Mouse (Mus musculus) ES-E14 (cell line): Measurements from ENCODE around the gene Atg5. TPM values are rescaled to one million over a fixed set of nuclear protein-coding genes. Genes with fewer than 3 reads are reported as not detected.
"Not testable (repeated sequence)": the region's sequence is repeated elsewhere in the genome, so short reads cannot be mapped to it uniquely, and the experiment has no call there.

Source experiments
- DNase-seq: peaks from one replicate; pipeline ENCODE4 v3.0.0-alpha.2; 2013; ENCODE audit warnings: low read depth, low spot score
- H3K27ac ChIP-seq: 2 replicates; pipeline ENCODE4 v1.5.1; 2012; ENCODE audit warnings: low read depth, mild to moderate bottlenecking, low read length, moderate library complexity, mixed read lengths; ENCODE audit not compliant: poor library complexity, insufficient read depth, severe bottlenecking
- H3K36me3 ChIP-seq: 2 replicates; pipeline ENCODE4 v1.6.1; 2012; ENCODE audit warnings: mild to moderate bottlenecking, low read length, moderate library complexity, mixed read lengths; ENCODE audit not compliant: control insufficient read depth, poor library complexity, insufficient read depth, severe bottlenecking
- H3K4me1 ChIP-seq, 2 experiments: fragments of 150-350 bp in 1 of 2; sonication (generic) in 1 of 2; 2 replicates each; pipeline ENCODE4 v1.6.1; 2012; ENCODE audit warnings: low read length in 2 of 2, mild to moderate bottlenecking in 1 of 2, mixed read lengths in 1 of 2; ENCODE audit not compliant: control insufficient read depth in 2 of 2, insufficient read depth in 2 of 2, poor library complexity in 1 of 2
- H3K4me3 ChIP-seq, 2 experiments: fragments of 150-350 bp in 1 of 2; sonication (generic) in 1 of 2; 2 replicates each; pipeline ENCODE4 v1.5.1; 2012; ENCODE audit warnings: low read length in 2 of 2, low read depth in 1 of 2, mild to moderate bottlenecking in 1 of 2, mixed read lengths in 1 of 2; ENCODE audit not compliant: insufficient read depth in 1 of 2, poor library complexity in 1 of 2, severe bottlenecking in 1 of 2
- H3K9ac ChIP-seq: 2 replicates; pipeline ENCODE4 v1.6.1; 2012; ENCODE audit warnings: low read depth, mild to moderate bottlenecking, low read length, mixed read lengths; ENCODE audit not compliant: poor library complexity, insufficient read depth, severe bottlenecking
- H3K9me3 ChIP-seq: fragments of 150-350 bp; sonication (generic); 2 replicates; pipeline ENCODE4 v1.6.1; 2012; ENCODE audit warnings: low read depth, mild to moderate bottlenecking, low read length; ENCODE audit not compliant: control insufficient read depth, insufficient read depth
- CHD2 ChIP-seq: IDR thresholded peaks from 2 replicates; pipeline ENCODE4 v1.6.1; 2014; ENCODE audit warnings: mild to moderate bottlenecking, low read depth, low read length, inconsistent platforms
- HCFC1 ChIP-seq: IDR thresholded peaks from 2 replicates; pipeline ENCODE4 v1.6.1; 2012; ENCODE audit warnings: low read length, inconsistent platforms, borderline replicate concordance; ENCODE audit not compliant: insufficient read depth
- MAFK ChIP-seq: IDR thresholded peaks from 2 replicates; pipeline ENCODE4 v1.6.1; 2014; ENCODE audit warnings: mild to moderate bottlenecking, low read depth, low read length, inconsistent platforms; ENCODE audit not compliant: insufficient read depth
- ZC3H11A ChIP-seq: IDR thresholded peaks from 2 replicates; pipeline ENCODE4 v1.6.1; 2012; ENCODE audit warnings: low read depth, mild to moderate bottlenecking, inconsistent platforms, low read length, borderline replicate concordance
- ZNF384 ChIP-seq: IDR thresholded peaks from 2 replicates; pipeline ENCODE4 v1.6.1; 2012; ENCODE audit warnings: low read depth, low read length, inconsistent platforms
- in situ Hi-C, 2 experiments: fragments of 600-800 bp; cut with MboI; formaldehyde crosslinking; loops; one replicate each; pipeline ENCODE4 v1.15.1; 2025; ENCODE audit warnings: low sequenced_read_pairs in 2 of 2, inconsistent platforms in 1 of 2; ENCODE audit not compliant: unreplicated experiment in 2 of 2
- total RNA-seq: library from RNA; depleted of rRNA; stranded (reverse); fragments of 300-350 nt; gene quantifications from 2 replicates; pipeline ENCODE4 v1.2.3, GENCODE M21; 2012; rRNA removed

Gene Atg5
- total RNA-seq = 16.0 and 22.5 TPM in 2 replicates

GRCm38 (mm10) chr10:44268145-44268860 lies at the start of gene Atg5:
Gene Atg5, plus strand, starts transcription at chr10:44268358.
- DNase-seq = peak; percentile 97
- in situ Hi-C loops = no loop called here

DNA sequence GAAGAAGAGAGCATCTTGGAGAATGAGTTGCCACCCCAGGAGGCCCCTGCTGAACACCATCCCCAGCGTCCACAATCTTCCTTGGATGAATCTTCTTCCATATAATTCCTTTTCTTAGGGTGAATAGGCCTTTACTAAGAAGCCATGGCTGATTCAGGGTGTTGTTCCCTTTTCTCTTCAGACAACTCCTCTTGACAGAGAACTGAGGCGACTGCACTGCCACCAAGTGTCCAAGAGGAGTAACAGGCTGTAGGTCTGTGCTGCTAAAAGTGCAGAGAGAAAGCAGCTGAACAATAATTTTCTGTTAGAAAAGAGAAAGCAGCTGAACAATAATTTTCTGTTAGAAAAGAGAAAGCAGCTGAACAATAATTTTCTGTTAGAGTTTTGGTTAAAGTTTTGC lies 49.1 kb upstream of the Atg5 start:
- DNase-seq, H3K27ac ChIP-seq, in situ Hi-C loops, H3K36me3 ChIP-seq, H3K9ac ChIP-seq, H3K4me3 ChIP-seq, H3K9me3 ChIP-seq, H3K4me1 ChIP-seq: not testable (repeated sequence)

More at GRCm38 (mm10) chr10:44268145-44268860, at the start of gene Atg5:
- H3K4me1 ChIP-seq = peaks cover 0 to 10% of the 10 kb centered on the region in 2 experiments; a peak in 1 of 4 replicates
- H3K27ac ChIP-seq = peak within 1 kb of the TSS; percentile 94
- H3K36me3 ChIP-seq = no peaks in the 10 kb centered on the region
- TF ChIP-seq HCFC1 (peak; percentile 84), CHD2 (no peak), MAFK (0 out of 2 replicates have a peak, but pooled peaks have one; percentile 12), ZNF384 (no peak), ZC3H11A (no peak)
- H3K4me3 ChIP-seq = peak within 1 kb of the TSS; percentile 90 to 100
- peak within 1 kb of the TSS; percentile 99 for H3K9ac ChIP-seq
- no peaks in the 10 kb centered on the region for H3K9me3 ChIP-seq

DNA sequence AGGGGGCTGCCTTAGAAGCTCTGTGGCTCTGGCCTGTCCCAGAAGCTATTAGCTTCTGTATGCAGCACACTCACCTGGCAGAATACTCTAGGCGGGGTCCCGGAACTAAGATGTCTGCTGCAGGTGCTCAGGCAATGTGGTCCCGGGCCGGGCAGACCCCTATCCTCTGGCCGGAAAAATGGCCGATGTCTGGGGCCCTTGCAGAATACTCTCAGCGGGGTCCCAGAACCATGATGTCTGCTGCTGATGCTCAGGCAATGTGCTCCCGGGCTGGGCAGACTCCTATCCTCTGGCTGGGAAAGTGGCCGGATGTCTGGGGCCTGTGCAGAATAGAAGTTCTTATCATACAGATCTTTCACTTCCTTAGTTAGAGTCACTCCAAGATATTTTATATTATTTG lies 43.8 kb upstream of the Atg5 start:
- no peak for DNase-seq
- Histone ChIP-seq H3K4me3 (peak overlapping the region; percentile 8 to 30; a peak in 1 of 4 replicates), H3K36me3 (no peaks in the 10 kb centered on the region), H3K9ac (no peak overlapping the region), H3K4me1 (no peaks in the 10 kb centered on the region), H3K27ac (no peak overlapping the region), H3K9me3 (no peaks in the 10 kb centered on the region)
- TF ChIP-seq ZC3H11A (no peak), ZNF384 (no peak), CHD2 (no peak), HCFC1 (no peak), MAFK (no peak)
- in situ Hi-C loops = no loop called here

DNA sequence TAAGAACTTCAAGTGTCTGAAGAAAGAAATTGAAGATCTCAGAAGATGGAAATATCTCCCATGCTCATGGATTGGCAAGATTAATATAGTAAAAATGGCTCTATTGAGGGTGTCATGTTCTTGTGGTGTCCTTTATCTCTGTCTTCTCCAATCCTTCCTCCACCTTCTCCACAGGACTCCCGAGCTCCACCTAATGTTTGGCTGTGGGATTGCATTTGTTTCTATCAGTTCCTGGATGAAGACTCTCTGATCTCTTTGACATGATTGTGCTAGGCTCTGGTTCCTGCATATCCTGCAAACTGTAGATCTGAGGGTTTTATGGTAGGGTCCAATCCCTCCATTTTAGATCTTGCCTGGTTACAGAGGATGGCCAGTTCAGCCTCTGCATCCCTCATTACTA lies 34.8 kb upstream of the Atg5 start:
- H3K36me3 ChIP-seq, DNase-seq, in situ Hi-C loops: not testable (repeated sequence)

GRCm38 (mm10) chr10:44235298-44235697 lies 32.9 kb upstream of the Atg5 start:
- H3K4me3 ChIP-seq, H3K4me1 ChIP-seq, DNase-seq, in situ Hi-C loops, H3K27ac ChIP-seq, H3K9me3 ChIP-seq, H3K36me3 ChIP-seq, H3K9ac ChIP-seq: not testable (repeated sequence)

More for the DNA sequence above, 34.8 kb upstream of the Atg5 start:
- H3K9me3 ChIP-seq, H3K27ac ChIP-seq, H3K9ac ChIP-seq, H3K4me3 ChIP-seq, H3K4me1 ChIP-seq: not testable (repeated sequence)
